Mouse (Mus musculus): ENCODE results near the gene Mphosph9. TPM values are rescaled to one million over a fixed set of nuclear protein-coding genes. Genes with fewer than 3 reads are reported as not detected.

The Mphosph9 gene
- total and polyA plus RNA-seq, 3 experiments = 10.4 to 60.8 (median 10.9) TPM

DNA sequence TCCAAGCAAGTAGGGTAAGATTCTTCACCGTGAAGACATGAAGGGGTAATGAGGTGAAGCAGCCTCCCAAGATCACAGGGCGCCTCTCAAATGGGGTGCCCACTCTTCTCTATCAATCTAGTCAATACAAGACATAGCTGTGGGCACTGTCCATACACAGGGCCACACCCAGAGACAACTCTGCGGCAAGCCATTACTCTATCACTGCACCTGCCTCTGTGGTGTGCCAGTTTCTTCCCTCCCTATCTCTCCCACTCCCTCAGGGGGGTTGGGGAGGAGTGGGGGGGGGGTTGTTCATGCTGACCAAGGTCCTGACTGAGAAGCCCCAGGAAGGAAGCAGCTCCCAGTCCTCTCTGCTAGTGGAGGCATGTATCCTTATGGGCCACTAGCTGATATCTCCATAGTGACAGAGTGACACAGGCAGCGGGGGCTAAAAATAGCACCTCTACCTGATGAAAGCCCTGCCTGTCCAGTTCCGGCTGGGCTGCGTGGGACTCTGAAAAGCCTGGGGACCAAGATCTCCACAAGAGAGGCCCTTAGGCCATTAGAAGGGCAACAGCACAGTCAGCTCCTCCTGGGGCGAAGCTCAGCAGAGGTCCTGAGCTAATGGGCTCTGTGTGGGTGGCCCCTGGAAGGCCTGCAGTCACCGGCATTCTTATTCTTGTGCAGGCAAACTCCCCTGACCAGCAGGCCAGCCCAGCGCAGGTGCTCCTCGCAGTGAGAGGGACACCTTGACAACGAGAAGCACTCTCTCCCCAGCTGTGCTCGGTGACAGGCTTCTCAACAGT, 93.7 kb downstream of the Mphosph9 start:
- H3K4me1 ChIP-seq (ENCODE audit: control insufficient read depth in 1 of 2, insufficient read depth in 2 of 2, low read length in 2 of 2) = no peaks in the 10 kb centered on the region
- no peaks in the 10 kb centered on the region for H3K79me2 ChIP-seq (ENCODE audit: control insufficient read depth, insufficient read depth, low read length, poor library complexity)
- no peaks in the 10 kb centered on the region for H3K9me3 ChIP-seq (replicated peaks; ENCODE audit: insufficient read depth, low read length)
- no peak for TF ChIP-seq RCOR1 (IDR thresholded peaks at IDR 0.05; ENCODE audit: low read depth, low read length)
- TF ChIP-seq TCF12 (IDR thresholded peaks at IDR 0.05; ENCODE audit: low read depth, low read length) = no peak
- TF ChIP-seq MEF2A (IDR thresholded peaks at IDR 0.05; ENCODE audit: extremely low read depth, insufficient replicate concordance, low read depth, low read length, poor library complexity, severe bottlenecking) = no peak
- TF ChIP-seq ZKSCAN1 (IDR thresholded peaks at IDR 0.05; ENCODE audit: low read depth, low read length) = no peak
- TF ChIP-seq JUND (IDR thresholded peaks at IDR 0.05; ENCODE audit: low read depth, low read length) = no peak
- no peak for TF ChIP-seq E2F4 (IDR thresholded peaks at IDR 0.05; ENCODE audit: borderline replicate concordance, low read depth, low read length)
- no peak for TF ChIP-seq UBTF (IDR thresholded peaks at IDR 0.05; ENCODE audit: borderline replicate concordance, insufficient read depth, low read depth, low read length)
- TF ChIP-seq SIN3A (IDR thresholded peaks at IDR 0.05; ENCODE audit: low read length) = no peak
- TF ChIP-seq NELFE (IDR thresholded peaks at IDR 0.05; ENCODE audit: low read depth, low read length) = no peak
- TF ChIP-seq MAZ (IDR thresholded peaks at IDR 0.05; ENCODE audit: low read depth, low read length) = no peak
- no peaks in the 10 kb centered on the region; a peak in 1 of 4 replicates for H3K36me3 ChIP-seq (ENCODE audit: control insufficient read depth in 1 of 2, insufficient read depth in 2 of 2, low read length in 2 of 2)
- no peak overlapping the region for H3K4me3 ChIP-seq (ENCODE audit: control insufficient read depth in 1 of 2, insufficient read depth in 1 of 2, low read depth in 2 of 2, low read length in 2 of 2)
- no peak for DNase-seq (ENCODE audit: low read depth, low spot score)
- no peak overlapping the region for H3K9ac ChIP-seq (ENCODE audit: control insufficient read depth, low read depth, low read length, poor library complexity, severe bottlenecking)
- H3K27ac ChIP-seq (ENCODE audit: control insufficient read depth, low read depth, low read length) = no peak overlapping the region
- no peaks in the 10 kb centered on the region for H3K27me3 ChIP-seq (ENCODE audit: control insufficient read depth in 1 of 2, insufficient read depth in 2 of 2, low read length in 2 of 2)

DNA sequence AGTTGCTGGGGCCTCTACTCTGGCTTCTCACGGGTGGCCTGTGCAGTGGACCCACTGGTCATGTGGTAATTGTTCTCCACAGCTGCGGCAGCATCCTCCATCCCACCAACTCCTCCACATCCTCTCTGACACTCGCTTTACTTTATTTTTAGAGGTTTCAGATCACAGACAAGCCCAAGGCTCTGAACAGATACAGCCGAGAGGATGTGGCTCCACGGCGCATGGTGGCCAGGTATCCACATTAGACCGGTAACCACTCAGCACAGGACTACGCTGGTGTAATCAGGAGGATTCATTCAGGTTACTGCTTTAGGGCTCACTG, 94.7 kb downstream of the Mphosph9 start:
- no peaks in the 10 kb centered on the region; a peak in 1 of 4 replicates for H3K36me3 ChIP-seq (ENCODE audit: control insufficient read depth in 1 of 2, insufficient read depth in 2 of 2, low read length in 2 of 2)
- H3K27me3 ChIP-seq (ENCODE audit: control insufficient read depth in 1 of 2, insufficient read depth in 2 of 2, low read length in 2 of 2) = no peaks in the 10 kb centered on the region
- H3K79me2 ChIP-seq (ENCODE audit: control insufficient read depth, insufficient read depth, low read length, poor library complexity) = no peaks in the 10 kb centered on the region
- no peak for TF ChIP-seq JUND (IDR thresholded peaks at IDR 0.05; ENCODE audit: low read depth, low read length)
- no peak for TF ChIP-seq TCF12 (IDR thresholded peaks at IDR 0.05; ENCODE audit: low read depth, low read length)
- no peak for TF ChIP-seq ELF1 (IDR thresholded peaks at IDR 0.05; ENCODE audit: low read depth, low read length)
- no peak for TF ChIP-seq MAFK (IDR thresholded peaks at IDR 0.05; ENCODE audit: borderline replicate concordance, low read depth, low read length)
- no peak for TF ChIP-seq UBTF (IDR thresholded peaks at IDR 0.05; ENCODE audit: borderline replicate concordance, insufficient read depth, low read depth, low read length)
- no peak for TF ChIP-seq HCFC1 (IDR thresholded peaks at IDR 0.05; ENCODE audit: low read depth, low read length)
- TF ChIP-seq TBP (IDR thresholded peaks at IDR 0.05; ENCODE audit: low read depth, low read length) = no peak
- TF ChIP-seq ZC3H11A (IDR thresholded peaks at IDR 0.05; ENCODE audit: low read depth, low read length) = no peak
- TF ChIP-seq USF1 (IDR thresholded peaks at IDR 0.05; ENCODE audit: low read depth, low read length) = no peak
- TF ChIP-seq RAD21 (IDR thresholded peaks at IDR 0.05; ENCODE audit: low read depth, low read length) = no peak
- no peak for TF ChIP-seq NELFE (IDR thresholded peaks at IDR 0.05; ENCODE audit: low read depth, low read length)
- TF ChIP-seq MYC (IDR thresholded peaks at IDR 0.05; ENCODE audit: low read depth, low read length) = no peak
- no peak for TF ChIP-seq KAT2A (conservative IDR thresholded peaks at IDR 0.05; ENCODE audit: low read depth, low read length)
- no peak for TF ChIP-seq CHD2 (IDR thresholded peaks at IDR 0.05; ENCODE audit: low read length)
- no peak for TF ChIP-seq MEF2A (IDR thresholded peaks at IDR 0.05; ENCODE audit: extremely low read depth, insufficient replicate concordance, low read depth, low read length, poor library complexity, severe bottlenecking)
- TF ChIP-seq CTCF (IDR thresholded peaks at IDR 0.05 in 2 of 3, conservative IDR thresholded peaks at IDR 0.05 in 1 of 3; ENCODE audit: control insufficient read depth in 1 of 3, insufficient read depth in 1 of 3, low read depth in 2 of 3, low read length in 3 of 3, poor library complexity in 1 of 3, severe bottlenecking in 1 of 3) = no peak
- TF ChIP-seq ETS1 (IDR thresholded peaks at IDR 0.05; ENCODE audit: low read depth, low read length) = no peak
- DNase-seq (ENCODE audit: low read depth, low spot score) = no peak
- no peak overlapping the region for H3K27ac ChIP-seq (ENCODE audit: control insufficient read depth, low read depth, low read length)
- H3K4me3 ChIP-seq (ENCODE audit: control insufficient read depth in 1 of 2, insufficient read depth in 1 of 2, low read depth in 2 of 2, low read length in 2 of 2) = no peak overlapping the region
- no peaks in the 10 kb centered on the region for H3K4me1 ChIP-seq (ENCODE audit: control insufficient read depth in 1 of 2, insufficient read depth in 2 of 2, low read length in 2 of 2)
- no peak overlapping the region for H3K9ac ChIP-seq (ENCODE audit: control insufficient read depth, low read depth, low read length, poor library complexity, severe bottlenecking)
- H3K9me3 ChIP-seq (replicated peaks; ENCODE audit: insufficient read depth, low read length) = no peaks in the 10 kb centered on the region

Measured in MEL (cell line).